Mouse (Mus musculus) adrenal gland, postnatal 25 days (tissue): ENCODE data around the gene Gm12169. TPM values are rescaled to one million over a fixed set of nuclear protein-coding genes. Genes with fewer than 3 reads are reported as not detected.

Experiments
- total RNA-seq: library from RNA; stranded (reverse); gene quantifications from 2 replicates; pipeline ENCODE4 v1.2.3, GENCODE M21; 2021

The Gm12169 gene
- total RNA-seq, 1 experiment from 2014 or later: not detected

Other genes starting within 250 kb of the Gm12169 start
- 70.2 and 81.2 TPM in 2 replicates for gene Cyfip2, start 211.4 kb upstream of the Gm12169 start, total RNA-seq
- 0.30 TPM in 1 of 2 replicates, not detected in the other for gene Itk, start 134.7 kb upstream of the Gm12169 start, total RNA-seq
- not detected in 2 replicates for gene Fam71b, start 127.7 kb upstream of the Gm12169 start, total RNA-seq
- 37.7 and 59.3 TPM in 2 replicates for gene Med7, start 87.3 kb upstream of the Gm12169 start, total RNA-seq
- 0.64 and 0.90 TPM in 2 replicates for gene Havcr2, start 69.3 kb upstream of the Gm12169 start, total RNA-seq
- gene BC053393, start 47.3 kb downstream of the Gm12169 start, total RNA-seq: not detected in 2 replicates
- not detected in 2 replicates for gene Dppa1, start 105.0 kb downstream of the Gm12169 start, total RNA-seq
- 0.71 TPM in 1 of 2 replicates, not detected in the other for gene Timd2, start 182.8 kb downstream of the Gm12169 start, total RNA-seq
- not detected in 2 replicates for gene Havcr1, start 210.9 kb downstream of the Gm12169 start, total RNA-seq